Mouse (Mus musculus) hindbrain, embryonic 16.5 days (tissue): Measurements from ENCODE around the gene Wipf1. TPM values are rescaled to one million over a fixed set of nuclear protein-coding genes. Genes with fewer than 3 reads are reported as not detected.
A peak's percentile ranks its signal among the peaks of the same experiment; 100 is the strongest.

Experiments
- ATAC-seq: fragments of 200-750 bp; cut with Nextera tagmentation; 2 replicates; pipeline ENCODE4 v1.8.0; 2017; ENCODE audit warnings: moderate TSS enrichment, moderate library complexity
- H3K27ac ChIP-seq: fragments of 300-500 bp; sonication (generic); 2 replicates; pipeline ENCODE4 v1.5.1; 2014; ENCODE audit warnings: low read depth, mild to moderate bottlenecking, control low read depth, low read length, moderate library complexity
- H3K27me3 ChIP-seq: fragments of 300-500 bp; sonication (generic); replicated peaks from 2 replicates; pipeline ENCODE4 v1.6.1; 2014; ENCODE audit warnings: low read length; ENCODE audit not compliant: control insufficient read depth, insufficient read depth
- H3K36me3 ChIP-seq: fragments of 300-500 bp; sonication (generic); 2 replicates; pipeline ENCODE4 v1.6.1; 2014; ENCODE audit warnings: mild to moderate bottlenecking, low read length, moderate library complexity, mixed read lengths; ENCODE audit not compliant: control insufficient read depth, insufficient read depth
- H3K4me1 ChIP-seq: fragments of 300-500 bp; sonication (generic); 2 replicates; pipeline ENCODE4 v1.6.1; 2014; ENCODE audit warnings: low read depth, low read length; ENCODE audit not compliant: control insufficient read depth, insufficient read depth
- H3K4me2 ChIP-seq: fragments of 300-500 bp; sonication (generic); 2 replicates; pipeline ENCODE4 v1.6.1; 2014; ENCODE audit warnings: mild to moderate bottlenecking, low read length, control low read depth, moderate library complexity
- H3K4me3 ChIP-seq: fragments of 300-500 bp; sonication (generic); 2 replicates; pipeline ENCODE4 v1.5.1; 2014; ENCODE audit warnings: mild to moderate bottlenecking, low read length, control low read depth, moderate library complexity
- H3K9ac ChIP-seq: fragments of 300-500 bp; sonication (generic); 2 replicates; pipeline ENCODE4 v1.6.1; 2014; ENCODE audit warnings: low read depth, mild to moderate bottlenecking, control low read depth, low read length, moderate library complexity
- H3K9me3 ChIP-seq: fragments of 300-500 bp; sonication (generic); 2 replicates; pipeline ENCODE4 v1.6.1; 2014; ENCODE audit warnings: mild to moderate bottlenecking, low read length, moderate library complexity; ENCODE audit not compliant: control insufficient read depth
- WGBS: fragments of 180-500 bp; shearing (Covaris S2); extraction: QIAGEN DNeasy Blood & Tissue Kit; methylation state at CpG from one replicate; pipeline ENCODE4 v1.1.7; 2014; 5-methylcytosine and 5-hydroxymethylcytosine counted together
- polyA plus RNA-seq: library from polyadenylated mRNA; unstranded; fragments of >200 nt; fragmentation: Nextera tagmentation; extraction: Ambion mirVana; gene quantifications from 2 replicates; pipeline ENCODE4 v1.2.1, GENCODE M21; 2015

Wipf1 gene
- polyA plus RNA-seq, 1 experiment from 2014 or later: 2.4 TPM

GRCm38 (mm10) chr2:73491442-73492241, 37.9 kb downstream of the Wipf1 start:
- Histone ChIP-seq H3K36me3 (no peaks in the 10 kb centered on the region), H3K4me2 (no peak overlapping the region), H3K9me3 (no peaks in the 10 kb centered on the region), H3K4me1 (no peaks in the 10 kb centered on the region; the same call in 1 of the 2 replicates), H3K4me3 (no peak overlapping the region), H3K27ac (no peak overlapping the region), H3K9ac (no peak overlapping the region), H3K27me3 (no peaks in the 10 kb centered on the region)
- ATAC-seq: no peak
- 58% methylated on average over 9 of the region's 9 CpGs for WGBS

- Histone ChIP-seq H3K36me3 (no peaks in the 10 kb centered on the region), H3K4me3 (no peak overlapping the region), H3K4me2 (no peak overlapping the region), H3K9me3 (no peaks in the 10 kb centered on the region), H3K9ac (no peak overlapping the region), H3K27me3 (no peaks in the 10 kb centered on the region), H3K4me1 (no peaks in the 10 kb centered on the region; the same call in 1 of the 2 replicates), H3K27ac (no peak overlapping the region)
- WGBS: 87% methylated on average over 1 of the region's 1 CpGs
- no peak for ATAC-seq
These were observed 39.1 kb downstream of the Wipf1 start for GRCm38 (mm10) chr2:73490466-73490865.

GRCm38 (mm10) chr2:73486120-73486601, 43.4 kb downstream of the Wipf1 start:
- Histone ChIP-seq H3K9ac (no peak overlapping the region), H3K4me3 (no peak overlapping the region), H3K36me3 (no peaks in the 10 kb centered on the region), H3K4me1 (no peaks in the 10 kb centered on the region), H3K9me3 (no peaks in the 10 kb centered on the region), H3K4me2 (no peak overlapping the region), H3K27me3 (no peaks in the 10 kb centered on the region), H3K27ac (no peak overlapping the region)
- 86% methylated on average over 8 of the region's 8 CpGs for WGBS
- ATAC-seq: no peak

DNA sequence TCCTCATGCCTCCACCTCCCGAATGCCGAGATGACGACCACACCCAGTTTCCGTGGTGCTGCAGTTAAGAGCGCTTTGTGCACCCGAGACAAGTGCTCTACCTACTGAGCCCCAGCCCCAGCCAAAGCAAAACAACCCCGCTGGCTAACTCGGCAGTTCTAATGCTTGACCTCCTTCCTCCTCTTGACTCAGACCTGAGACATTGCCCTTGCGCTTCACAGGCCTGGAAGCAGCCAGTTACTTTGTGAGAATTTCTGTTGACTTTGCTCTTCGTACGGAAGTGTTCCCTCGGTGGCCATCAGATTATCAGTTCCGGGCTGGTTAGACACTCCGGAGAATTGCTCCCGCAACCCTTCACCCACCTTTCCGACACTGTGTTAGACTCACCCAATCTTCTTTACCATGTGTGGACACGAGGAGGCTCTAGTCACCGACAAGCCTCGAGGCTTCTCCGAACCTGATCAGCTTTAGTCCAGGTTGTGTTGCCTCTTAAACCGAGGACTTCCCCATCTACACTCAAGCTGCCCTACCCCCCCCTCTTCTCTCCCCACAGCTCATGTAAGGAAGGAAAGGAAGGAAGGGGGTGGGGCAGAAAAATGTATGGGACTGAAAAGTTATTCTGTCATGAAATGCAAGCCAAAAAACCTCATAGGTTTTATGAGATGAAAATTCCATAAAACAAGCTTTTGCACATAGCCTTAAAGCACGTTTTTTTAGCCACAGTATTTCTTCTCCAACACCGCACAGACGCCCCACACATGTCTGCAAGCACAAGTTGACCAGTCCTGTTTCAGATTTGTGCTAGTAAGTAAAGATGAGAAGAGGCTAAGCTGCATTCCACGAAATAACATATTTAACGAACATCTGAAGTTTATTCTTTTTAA, 44.1 kb downstream of the Wipf1 start:
- Histone ChIP-seq H3K4me2 (peak overlapping the region; percentile 27), H3K27me3 (no peaks in the 10 kb centered on the region), H3K4me1 (no peaks in the 10 kb centered on the region), H3K9ac (no peak overlapping the region), H3K4me3 (peak overlapping the region; percentile 2; the same call in 1 of the 2 replicates), H3K36me3 (no peaks in the 10 kb centered on the region), H3K9me3 (no peaks in the 10 kb centered on the region), H3K27ac (0 out of 2 replicates have a peak overlapping the region, but pooled peaks have one; percentile 13)
- no peak for ATAC-seq
- WGBS: 80% methylated on average over 26 of the region's 26 CpGs

DNA sequence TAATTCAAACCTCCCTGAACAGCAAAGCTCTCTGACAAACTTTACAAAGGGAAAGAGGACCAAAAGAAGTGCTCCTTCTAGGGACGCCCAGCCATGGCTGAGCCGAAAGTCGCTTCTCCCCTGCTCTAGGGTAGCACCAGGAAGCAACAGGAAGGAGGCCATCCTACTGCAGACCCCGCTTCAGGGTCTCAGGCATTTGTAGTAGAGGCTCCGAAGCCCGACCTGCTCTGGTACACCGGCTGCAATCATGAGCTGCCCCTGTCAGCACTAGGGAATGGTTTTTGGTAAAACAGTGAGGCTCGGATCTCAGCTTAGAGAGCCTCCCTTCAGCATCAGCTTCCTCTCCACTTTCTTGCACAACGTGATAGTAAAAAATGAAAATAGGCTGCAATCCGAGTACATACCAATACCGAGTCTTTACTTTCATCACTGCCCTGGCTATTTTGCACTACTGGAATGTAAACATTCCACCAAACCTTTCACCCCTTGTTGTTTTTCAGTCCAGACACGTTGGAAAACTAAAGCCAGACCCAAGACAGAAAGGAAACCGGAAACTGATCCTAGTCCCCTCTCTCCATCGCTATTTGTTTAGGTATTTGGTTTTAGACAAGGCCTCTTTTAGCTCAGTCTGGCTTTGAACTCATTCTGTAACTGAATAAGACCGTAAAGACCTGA, 44.8 kb downstream of the Wipf1 start:
- Histone ChIP-seq H3K27me3 (no peaks in the 10 kb centered on the region), H3K27ac (no peak overlapping the region), H3K9ac (no peak overlapping the region), H3K4me3 (peak overlapping the region; percentile 2; the same call in 1 of the 2 replicates), H3K4me1 (no peaks in the 10 kb centered on the region), H3K36me3 (no peaks in the 10 kb centered on the region), H3K4me2 (peak overlapping the region; percentile 27), H3K9me3 (no peaks in the 10 kb centered on the region)
- WGBS: 63% methylated on average over 15 of the region's 15 CpGs
- no peak for ATAC-seq

- no peaks in the 10 kb centered on the region for H3K9me3 ChIP-seq
- H3K9ac ChIP-seq: no peak overlapping the region
- no peak for ATAC-seq
- H3K4me3 ChIP-seq: no peak overlapping the region
- H3K27me3 ChIP-seq: no peaks in the 10 kb centered on the region
- 91% methylated on average over 6 of the region's 6 CpGs for WGBS
- no peak overlapping the region for H3K27ac ChIP-seq
- no peaks in the 10 kb centered on the region for H3K4me1 ChIP-seq
- H3K36me3 ChIP-seq: no peaks in the 10 kb centered on the region
- no peak overlapping the region for H3K4me2 ChIP-seq
These were observed 50.7 kb downstream of the Wipf1 start for GRCm38 (mm10) chr2:73478805-73479204.

- Histone ChIP-seq H3K4me3 (no peak overlapping the region), H3K9me3 (no peaks in the 10 kb centered on the region), H3K27me3 (no peaks in the 10 kb centered on the region), H3K27ac (no peak overlapping the region), H3K4me1 (no peaks in the 10 kb centered on the region), H3K9ac (no peak overlapping the region), H3K36me3 (no peaks in the 10 kb centered on the region), H3K4me2 (no peak overlapping the region)
- WGBS: 83% methylated on average over 7 of the region's 7 CpGs
- no peak for ATAC-seq
These were observed 52.0 kb downstream of the Wipf1 start for GRCm38 (mm10) chr2:73477501-73477900.

- H3K9ac ChIP-seq: no peak overlapping the region
- 39% methylated on average over 3 of the region's 3 CpGs for WGBS
- H3K36me3 ChIP-seq: no peaks in the 10 kb centered on the region
- H3K27me3 ChIP-seq: no peaks in the 10 kb centered on the region
- H3K4me1 ChIP-seq: no peaks in the 10 kb centered on the region
- no peaks in the 10 kb centered on the region for H3K9me3 ChIP-seq
- ATAC-seq: no peak
- H3K4me2 ChIP-seq: no peak overlapping the region
- H3K4me3 ChIP-seq: no peak overlapping the region
- no peak overlapping the region for H3K27ac ChIP-seq
These were observed 54.0 kb downstream of the Wipf1 start for GRCm38 (mm10) chr2:73475519-73475918.
